Mouse (Mus musculus) stomach, embryonic 16.5 days (tissue): ENCODE data around the gene Ppp1r3e. TPM values are rescaled to one million over a fixed set of nuclear protein-coding genes. Genes with fewer than 3 reads are reported as not detected.

Experiments
- ATAC-seq: fragments of 200-750 bp; cut with Nextera tagmentation; 2 replicates; pipeline ENCODE4 v1.8.0; 2017; ENCODE audit warnings: moderate number of reproducible peaks, moderate TSS enrichment; ENCODE audit not compliant: insufficient read depth, low FRiP score
- H3K27ac ChIP-seq: fragments of 300-500 bp; sonication (generic); 2 replicates; pipeline ENCODE4 v1.5.1; 2014; ENCODE audit warnings: low read length
- H3K27me3 ChIP-seq: fragments of 300-500 bp; sonication (generic); 2 replicates; pipeline ENCODE4 v1.6.1; 2014; ENCODE audit warnings: low read length, control low read depth, mixed read lengths; ENCODE audit not compliant: control insufficient read depth, insufficient read depth
- H3K36me3 ChIP-seq: fragments of 300-500 bp; sonication (generic); 2 replicates; pipeline ENCODE4 v1.6.1; 2014; ENCODE audit warnings: low read length; ENCODE audit not compliant: control insufficient read depth, insufficient read depth
- H3K4me1 ChIP-seq: fragments of 300-500 bp; sonication (generic); 2 replicates; pipeline ENCODE4 v1.6.1; 2014; ENCODE audit warnings: low read length, control low read depth, mixed read lengths; ENCODE audit not compliant: control insufficient read depth, insufficient read depth
- H3K4me2 ChIP-seq: fragments of 300-500 bp; sonication (generic); 2 replicates; pipeline ENCODE4 v1.6.1; 2014; ENCODE audit warnings: low read depth, low read length, mixed read lengths
- H3K4me3 ChIP-seq: fragments of 300-500 bp; sonication (generic); replicated peaks from 2 replicates; pipeline ENCODE4 v1.5.1; 2014; ENCODE audit warnings: mild to moderate bottlenecking, low read length
- H3K9ac ChIP-seq: fragments of 300-500 bp; sonication (generic); 2 replicates; pipeline ENCODE4 v1.6.1; 2014; ENCODE audit warnings: low read length
- H3K9me3 ChIP-seq: fragments of 300-500 bp; sonication (generic); replicated peaks from 2 replicates; pipeline ENCODE4 v1.6.1; 2016; ENCODE audit warnings: low read length, control low read depth; ENCODE audit not compliant: control insufficient read depth
- WGBS: fragments of 180-500 bp; shearing (Covaris S2); extraction: QIAGEN DNeasy Blood & Tissue Kit; methylation state at CpG from one replicate; pipeline ENCODE4 v1.1.7; 2014; 5-methylcytosine and 5-hydroxymethylcytosine counted together
- polyA plus RNA-seq: library from polyadenylated mRNA; unstranded; fragments of >200 nt; fragmentation: Nextera tagmentation; extraction: Ambion mirVana; gene quantifications from 2 replicates; pipeline ENCODE4 v1.2.1, GENCODE M21; 2015

The Ppp1r3e gene
- polyA plus RNA-seq, 1 experiment from 2014 or later = 1.2 TPM

- no peak for ATAC-seq
- Histone ChIP-seq H3K4me3 (no peak overlapping the region), H3K36me3 (no peaks in the 10 kb centered on the region), H3K9ac (no peak overlapping the region), H3K9me3 (no peaks in the 10 kb centered on the region), H3K4me1 (no peaks in the 10 kb centered on the region), H3K4me2 (no peak overlapping the region), H3K27ac (no peak overlapping the region), H3K27me3 (no peaks in the 10 kb centered on the region)
- WGBS = 59% methylated on average over 5 of the region's 5 CpGs
Measured at GRCm38 (mm10) chr14:54866936-54867335, 10.4 kb downstream of the Ppp1r3e start.

- no peak for ATAC-seq
- H3K4me3 ChIP-seq = no peak overlapping the region
- no peak overlapping the region for H3K9ac ChIP-seq
- 50% methylated on average over 3 of the region's 3 CpGs for WGBS
- no peak overlapping the region for H3K4me2 ChIP-seq
- no peaks in the 10 kb centered on the region for H3K4me1 ChIP-seq
- no peaks in the 10 kb centered on the region for H3K9me3 ChIP-seq
- no peaks in the 10 kb centered on the region for H3K36me3 ChIP-seq
- no peaks in the 10 kb centered on the region for H3K27me3 ChIP-seq
- no peak overlapping the region for H3K27ac ChIP-seq
Measured at GRCm38 (mm10) chr14:54866268-54866667, 11.1 kb downstream of the Ppp1r3e start.

GRCm38 (mm10) chr14:54865626-54866025 is 11.7 kb downstream of the Ppp1r3e start:
- Histone ChIP-seq H3K27me3 (no peaks in the 10 kb centered on the region), H3K36me3 (no peaks in the 10 kb centered on the region), H3K27ac (no peak overlapping the region), H3K4me1 (no peaks in the 10 kb centered on the region), H3K9ac (no peak overlapping the region), H3K4me2 (no peak overlapping the region), H3K9me3 (no peaks in the 10 kb centered on the region), H3K4me3 (no peak overlapping the region)
- no peak for ATAC-seq
- 63% methylated on average over 5 of the region's 5 CpGs for WGBS

GRCm38 (mm10) chr14:54864313-54865036 is 12.9 kb downstream of the Ppp1r3e start:
- no peaks in the 10 kb centered on the region for H3K4me1 ChIP-seq
- peak overlapping the region; percentile 91 for H3K9ac ChIP-seq
- H3K4me3 ChIP-seq = peak overlapping the region; percentile 75
- no peaks in the 10 kb centered on the region for H3K27me3 ChIP-seq
- no peak for ATAC-seq
- H3K27ac ChIP-seq = peak overlapping the region; percentile 65
- H3K9me3 ChIP-seq = no peaks in the 10 kb centered on the region
- no peaks in the 10 kb centered on the region for H3K36me3 ChIP-seq
- H3K4me2 ChIP-seq = peak overlapping the region; percentile 77
- WGBS = 14% methylated on average over 21 of the region's 21 CpGs

- H3K27me3 ChIP-seq = no peaks in the 10 kb centered on the region
- no peaks in the 10 kb centered on the region for H3K36me3 ChIP-seq
- peak overlapping the region; percentile 91 for H3K9ac ChIP-seq
- H3K27ac ChIP-seq = peak overlapping the region; percentile 65; the same call in 1 of the 2 replicates
- no peaks in the 10 kb centered on the region for H3K9me3 ChIP-seq
- under 1% methylated on average over 48 of the region's 56 CpGs for WGBS
- peak overlapping the region; percentile 75 for H3K4me3 ChIP-seq
- peak overlapping the region; percentile 77 for H3K4me2 ChIP-seq
- no peaks in the 10 kb centered on the region for H3K4me1 ChIP-seq
- ATAC-seq = peak; percentile 100
Measured at GRCm38 (mm10) chr14:54863501-54864312, 13.6 kb downstream of the Ppp1r3e start.

- no peak for ATAC-seq
- Histone ChIP-seq H3K9me3 (no peaks in the 10 kb centered on the region), H3K9ac (no peak overlapping the region), H3K27ac (no peak overlapping the region), H3K4me3 (no peak overlapping the region), H3K4me2 (no peak overlapping the region), H3K27me3 (no peaks in the 10 kb centered on the region), H3K4me1 (no peaks in the 10 kb centered on the region), H3K36me3 (0 out of 2 replicates have a peak, but pooled peaks cover 8% of the 10 kb centered on the region)
- WGBS = 50% methylated on average over 2 of the region's 2 CpGs
Measured at GRCm38 (mm10) chr14:54860511-54860910, 16.8 kb downstream of the Ppp1r3e start.

- H3K4me2 ChIP-seq = no peak overlapping the region
- no peak overlapping the region for H3K9ac ChIP-seq
- no peaks in the 10 kb centered on the region for H3K9me3 ChIP-seq
- no peak overlapping the region for H3K4me3 ChIP-seq
- H3K36me3 ChIP-seq = 0 out of 2 replicates have a peak, but pooled peaks cover 8% of the 10 kb centered on the region
- no peak for ATAC-seq
- no peaks in the 10 kb centered on the region for H3K4me1 ChIP-seq
- H3K27ac ChIP-seq = no peak overlapping the region
- no peaks in the 10 kb centered on the region for H3K27me3 ChIP-seq
- WGBS = 89% methylated on average over 9 of the region's 9 CpGs
Measured at GRCm38 (mm10) chr14:54857891-54858290, 19.5 kb downstream of the Ppp1r3e start.

- H3K9me3 ChIP-seq = no peaks in the 10 kb centered on the region
- no peak overlapping the region for H3K9ac ChIP-seq
- H3K4me1 ChIP-seq = no peaks in the 10 kb centered on the region
- H3K27me3 ChIP-seq = no peaks in the 10 kb centered on the region
- H3K4me2 ChIP-seq = no peak overlapping the region
- no peak for ATAC-seq
- H3K27ac ChIP-seq = no peak overlapping the region
- H3K36me3 ChIP-seq = 0 out of 2 replicates have a peak, but pooled peaks cover 8% of the 10 kb centered on the region
- no peak overlapping the region for H3K4me3 ChIP-seq
- 90% methylated on average over 7 of the region's 7 CpGs for WGBS
Measured at GRCm38 (mm10) chr14:54856703-54857102, 20.6 kb downstream of the Ppp1r3e start.

GRCm38 (mm10) chr14:54855726-54856125 is 21.6 kb downstream of the Ppp1r3e start:
- Histone ChIP-seq H3K9ac (no peak overlapping the region), H3K4me1 (no peaks in the 10 kb centered on the region), H3K4me2 (no peak overlapping the region), H3K36me3 (0 out of 2 replicates have a peak, but pooled peaks cover 8% of the 10 kb centered on the region), H3K9me3 (no peaks in the 10 kb centered on the region), H3K4me3 (no peak overlapping the region), H3K27ac (no peak overlapping the region), H3K27me3 (no peaks in the 10 kb centered on the region)
- 93% methylated on average over 3 of the region's 3 CpGs for WGBS
- ATAC-seq = no peak
